Mouse (Mus musculus): ENCODE measurements around the gene Elobl.

- TF ChIP-seq GATA1 (IDR thresholded peaks at IDR 0.05; ENCODE audit: borderline replicate concordance, low read length) (no peak), FLI1 (IDR thresholded peaks at IDR 0.05; ENCODE audit: low read length) (no peak)
Measured at GRCm38 (mm10) chr11:88988956-88989355, 22.2 kb upstream of the Elobl start.

Measured in megakaryocyte, embryonic 14.5 days (primary cell).